Mouse (Mus musculus) myocyte (in vitro differentiated cells): Measurements from ENCODE around the gene Olig3.

Experiments used
- CEBPB ChIP-seq: IDR thresholded peaks from 2 replicates; pipeline ENCODE4 v1.6.1; 2011; ENCODE audit warnings: mild to moderate bottlenecking, moderate library complexity; ENCODE audit not compliant: poor library complexity, insufficient read depth, severe bottlenecking
- E2F4 ChIP-seq: IDR thresholded peaks from one replicate; pipeline ENCODE4 v1.6.1; 2011; ENCODE audit warnings: mild to moderate bottlenecking, control low read depth, moderate library complexity; ENCODE audit not compliant: insufficient read depth
- MAX ChIP-seq: IDR thresholded peaks from one replicate; pipeline ENCODE4 v1.6.1; 2011; ENCODE audit warnings: low read depth, mild to moderate bottlenecking, control low read depth
- MYOD1 ChIP-seq, 3 experiments: IDR thresholded peaks; one replicate each; pipeline ENCODE4 v1.6.1; 2011; ENCODE audit warnings: control low read depth in 2 of 3, low read depth in 2 of 3, mild to moderate bottlenecking in 2 of 3, moderate library complexity in 1 of 3; ENCODE audit not compliant: insufficient read length in 2 of 3, control insufficient read depth in 1 of 3
- MYOG ChIP-seq, 3 experiments: IDR thresholded peaks; one replicate each; pipeline ENCODE4 v1.6.1; 2011; ENCODE audit warnings: control low read depth in 2 of 3, low read depth in 2 of 3, mild to moderate bottlenecking in 2 of 3; ENCODE audit not compliant: insufficient read length in 2 of 3, control insufficient read depth in 1 of 3, insufficient read depth in 1 of 3
- POLR2A ChIP-seq: IDR thresholded peaks from one replicate; pipeline ENCODE4 v1.6.1; 2011; ENCODE audit warnings: low read depth, mild to moderate bottlenecking, control low read depth, moderate library complexity; ENCODE audit not compliant: insufficient read length
- POLR2AphosphoS2 ChIP-seq: IDR thresholded peaks from one replicate; pipeline ENCODE4 v1.6.1; 2011; ENCODE audit warnings: low read depth, control low read depth; ENCODE audit not compliant: insufficient read length
- REST ChIP-seq: IDR thresholded peaks from one replicate; pipeline ENCODE4 v1.6.1; 2011; ENCODE audit warnings: mild to moderate bottlenecking, control low read depth, moderate library complexity; ENCODE audit not compliant: insufficient read depth, insufficient read length
- SRF ChIP-seq: IDR thresholded peaks from one replicate; pipeline ENCODE4 v1.6.1; 2011; ENCODE audit warnings: low read depth; ENCODE audit not compliant: control insufficient read depth, insufficient read length
- TCF12 ChIP-seq: IDR thresholded peaks from one replicate; pipeline ENCODE4 v1.6.1; 2011; ENCODE audit warnings: mild to moderate bottlenecking, control low read depth; ENCODE audit not compliant: poor library complexity, insufficient read depth, severe bottlenecking
- TCF3 ChIP-seq: IDR thresholded peaks from one replicate; pipeline ENCODE4 v1.6.1; 2011; ENCODE audit warnings: low read depth, control low read depth; ENCODE audit not compliant: insufficient read length
- USF1 ChIP-seq: IDR thresholded peaks from one replicate; pipeline ENCODE4 v1.6.1; 2011; ENCODE audit warnings: low read depth, mild to moderate bottlenecking, control low read depth, moderate library complexity

DNA sequence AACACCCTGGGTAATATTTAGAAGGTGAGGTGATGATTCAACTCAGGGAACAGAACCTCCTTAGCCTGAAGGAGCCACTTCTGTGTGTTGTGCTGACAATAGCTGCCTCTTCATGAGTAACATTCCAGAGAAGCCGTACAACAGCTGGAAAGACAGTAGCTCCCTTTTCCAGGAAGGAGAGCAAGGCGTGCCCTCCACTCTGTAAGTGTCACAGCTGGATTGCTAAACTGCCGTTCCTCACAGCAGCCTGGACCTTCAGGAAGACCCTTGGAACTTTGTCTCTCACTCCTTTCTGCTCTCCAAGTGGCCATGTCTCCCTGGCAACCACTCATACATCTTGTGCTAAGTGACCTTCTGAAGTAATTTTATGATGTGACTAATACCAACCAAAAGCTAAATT is 13.8 kb downstream of the Olig3 start:
- no peak for TF ChIP-seq MYOG (IDR thresholded peaks at IDR 0.05; ENCODE audit: control insufficient read depth in 1 of 3, insufficient read depth in 1 of 3, insufficient read length in 2 of 3, low read depth in 2 of 3)
- TF ChIP-seq POLR2A, result no peak
- no peak for TF ChIP-seq USF1
- no peak for TF ChIP-seq MYOD1 (IDR thresholded peaks at IDR 0.05; ENCODE audit: control insufficient read depth in 1 of 3, insufficient read length in 2 of 3, low read depth in 2 of 3)
- no peak for TF ChIP-seq TCF3
- TF ChIP-seq CEBPB, result no peak
- TF ChIP-seq POLR2AphosphoS2, result no peak
- TF ChIP-seq MAX, result no peak
- TF ChIP-seq TCF12, result no peak
- TF ChIP-seq SRF, result no peak
- no peak for TF ChIP-seq E2F4
- no peak for TF ChIP-seq REST
